Mouse (Mus musculus): ENCODE measurements at regions not wholly inside any gene's neighbourhood (a gene's known extent, or its start where the extent isn't known, plus 50 kb on each side); places are given as distances from the start of the nearest gene placed in this dataset.

DNA sequence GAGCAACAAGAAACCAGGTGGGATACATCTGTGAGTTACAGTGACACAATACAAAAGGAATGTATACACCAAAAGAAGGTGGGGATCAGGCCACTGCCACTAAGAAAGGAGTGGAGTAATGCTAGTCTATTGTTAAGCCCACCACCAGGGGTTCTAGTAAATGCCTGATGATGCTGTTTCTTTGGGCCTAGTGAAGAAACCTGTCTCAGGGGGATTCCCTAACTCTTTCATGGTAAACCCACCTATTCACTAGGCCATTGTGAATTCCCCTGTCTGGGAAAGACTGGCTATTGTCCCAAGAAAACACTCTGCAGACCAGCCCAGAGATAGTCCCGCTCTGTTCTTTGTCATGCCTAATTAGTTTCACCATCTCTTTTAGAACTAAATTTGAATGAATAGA is 368.2 kb downstream of the Wdr20rt start:
- DNase-seq: no peak

DNA sequence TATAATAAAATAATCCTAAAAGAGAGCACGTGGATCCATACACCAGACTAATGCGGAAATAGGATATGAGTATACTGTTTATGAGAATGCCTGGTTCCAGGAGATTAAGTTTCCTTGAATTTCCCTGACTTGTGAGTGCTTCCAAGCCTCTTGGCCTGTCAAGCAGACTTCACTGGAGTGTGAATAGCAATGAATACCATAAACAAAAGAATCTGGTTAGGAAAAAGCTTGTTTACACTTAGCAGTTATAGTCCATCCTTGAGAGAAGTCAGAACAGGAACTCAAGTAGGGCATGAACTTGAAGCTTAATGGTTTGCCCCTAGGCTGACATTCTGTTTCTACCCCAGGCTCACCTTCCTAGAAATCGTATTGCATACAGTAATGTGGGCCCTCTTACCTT is 368.8 kb downstream of the Wdr20rt start:
- no peak for DNase-seq

DNA sequence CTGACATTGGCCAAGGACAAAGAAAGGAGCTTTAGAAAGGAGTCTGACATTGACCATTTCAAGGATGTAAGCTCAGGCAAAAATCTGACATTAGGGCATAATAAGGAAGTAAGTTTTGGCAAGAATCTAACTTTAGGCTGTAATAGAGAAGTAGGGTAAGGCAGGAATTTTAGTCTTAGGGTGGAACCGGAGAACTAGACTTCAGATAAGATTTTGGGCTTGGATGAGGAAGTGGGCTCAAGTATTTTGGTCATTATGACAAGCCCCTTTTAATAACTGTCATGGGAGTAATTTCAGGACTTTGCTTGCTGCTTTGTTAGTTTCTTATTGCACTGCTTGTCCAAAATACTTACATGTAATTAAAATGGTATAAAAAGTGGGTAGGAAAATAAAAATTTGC is 418.9 kb downstream of the Wdr20rt start:
- DNase-seq: no peak

DNA sequence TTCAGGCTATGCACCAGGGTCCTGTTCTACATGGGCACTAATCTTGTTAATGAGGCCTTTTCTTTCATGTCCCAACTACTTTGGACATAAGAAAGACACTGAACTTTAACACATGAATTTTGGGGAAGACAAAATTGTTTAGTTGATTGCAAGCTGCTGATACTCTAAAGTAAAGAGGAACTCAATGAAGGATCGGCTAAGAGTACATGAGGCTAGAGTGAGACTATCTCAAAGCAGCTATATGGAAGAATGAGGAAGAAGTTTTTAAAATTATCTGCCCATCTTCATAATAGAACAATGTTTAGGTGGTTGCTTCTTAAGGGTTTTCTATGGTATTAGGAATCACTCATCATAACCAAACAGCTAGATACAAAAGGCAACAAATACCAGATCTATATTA is 431.5 kb downstream of the Wdr20rt start:
- DNase-seq: no peak

DNA sequence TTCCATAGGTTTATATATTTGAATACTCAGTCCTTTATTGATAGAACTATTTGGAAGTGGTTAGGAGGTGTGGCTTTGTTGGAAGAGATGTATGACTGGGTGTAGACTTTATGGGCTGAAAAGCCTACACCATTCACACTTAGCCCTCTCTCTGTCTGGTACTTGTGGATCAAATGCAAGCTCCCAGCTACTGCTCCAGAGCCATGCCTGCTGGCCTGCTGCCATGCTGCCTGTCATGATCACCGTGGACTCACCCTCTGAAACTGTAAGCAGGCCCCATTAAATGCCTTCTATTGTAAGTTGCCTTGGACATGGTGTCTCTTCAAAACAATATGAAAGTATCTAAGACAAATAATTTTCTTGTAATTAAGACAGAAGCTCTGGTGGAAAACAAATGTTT is 446.4 kb downstream of the Wdr20rt start:
- DNase-seq: no peak

GRCm38 (mm10) chr12:65673193-65673592 is 447.9 kb downstream of the Wdr20rt start:
- no peak for DNase-seq

DNA sequence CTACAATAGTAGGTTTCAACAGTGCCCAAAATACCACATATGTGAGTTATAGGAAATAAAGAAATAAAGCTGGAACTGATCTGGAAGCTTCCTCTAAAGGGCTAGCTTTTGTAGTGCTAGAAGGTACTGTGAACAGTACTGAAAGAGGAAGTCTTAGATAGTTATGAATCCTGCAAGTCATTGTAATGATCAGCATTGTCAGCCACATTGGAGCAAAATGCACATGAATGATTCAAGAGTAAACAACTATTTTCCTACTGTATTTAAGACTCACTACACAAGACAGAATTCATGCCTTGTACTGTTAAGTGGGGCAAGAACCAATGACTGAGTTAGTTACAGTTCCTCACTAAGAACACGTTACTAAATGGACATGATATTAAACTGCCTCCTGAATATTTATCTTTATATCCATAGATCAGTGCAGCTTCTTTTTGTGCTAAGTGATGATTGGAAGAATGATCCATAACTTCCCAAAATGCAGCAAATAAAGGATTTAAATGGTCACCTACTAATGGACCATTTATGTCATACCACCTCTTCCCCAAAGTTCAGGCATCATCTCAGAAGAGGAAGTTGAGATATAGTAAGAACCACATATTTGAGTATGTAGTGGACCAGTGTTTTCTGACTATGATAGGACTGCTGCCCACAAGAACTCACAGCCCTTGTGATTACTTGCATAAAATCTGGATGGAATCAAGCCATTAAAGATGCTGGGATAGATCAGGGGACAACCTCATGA is 449.8 kb downstream of the Wdr20rt start:
- no peak for DNase-seq

- DNase-seq: no peak
Measured at GRCm38 (mm10) chr12:65680335-65680734, 455.0 kb downstream of the Wdr20rt start.

DNA sequence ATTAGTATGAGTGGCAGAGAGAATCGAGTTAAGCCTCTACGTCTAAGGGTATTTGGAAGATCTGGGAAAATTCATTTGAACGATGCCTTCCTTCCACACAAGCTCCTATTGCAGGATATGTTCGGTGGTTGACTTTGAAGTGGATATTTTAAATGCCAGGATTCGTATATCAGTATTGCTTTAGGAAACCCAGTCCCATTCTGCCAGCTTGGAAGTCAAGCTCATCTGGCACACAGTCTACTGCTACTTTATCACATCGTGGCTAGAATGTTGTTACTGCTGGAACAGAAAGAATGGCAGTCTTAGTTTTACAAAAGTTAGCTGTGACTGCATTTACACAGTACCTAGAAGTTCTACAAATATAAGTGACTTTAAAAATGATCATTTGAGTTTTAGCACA is 456.5 kb downstream of the Wdr20rt start:
- DNase-seq: no peak

GRCm38 (mm10) chr12:65704985-65705384 is 479.7 kb downstream of the Wdr20rt start:
- no peak for DNase-seq

GRCm38 (mm10) chr12:65712304-65712703 is 487.0 kb downstream of the Wdr20rt start:
- DNase-seq: no peak
